Mouse (Mus musculus) frontal cortex, postnatal 10 days (tissue): ENCODE data around the gene Dazl.
"Not testable (repeated sequence)": the region's sequence is repeated elsewhere in the genome, so short reads cannot be mapped to it uniquely, and the experiment has no call there.

Experiments
- DNase-seq, 2 experiments: peaks; one replicate each; pipeline ENCODE4 v3.0.0; 2022; ENCODE audit warnings: low spot score in 2 of 2, mixed read lengths in 1 of 2

Dazl gene

DNA sequence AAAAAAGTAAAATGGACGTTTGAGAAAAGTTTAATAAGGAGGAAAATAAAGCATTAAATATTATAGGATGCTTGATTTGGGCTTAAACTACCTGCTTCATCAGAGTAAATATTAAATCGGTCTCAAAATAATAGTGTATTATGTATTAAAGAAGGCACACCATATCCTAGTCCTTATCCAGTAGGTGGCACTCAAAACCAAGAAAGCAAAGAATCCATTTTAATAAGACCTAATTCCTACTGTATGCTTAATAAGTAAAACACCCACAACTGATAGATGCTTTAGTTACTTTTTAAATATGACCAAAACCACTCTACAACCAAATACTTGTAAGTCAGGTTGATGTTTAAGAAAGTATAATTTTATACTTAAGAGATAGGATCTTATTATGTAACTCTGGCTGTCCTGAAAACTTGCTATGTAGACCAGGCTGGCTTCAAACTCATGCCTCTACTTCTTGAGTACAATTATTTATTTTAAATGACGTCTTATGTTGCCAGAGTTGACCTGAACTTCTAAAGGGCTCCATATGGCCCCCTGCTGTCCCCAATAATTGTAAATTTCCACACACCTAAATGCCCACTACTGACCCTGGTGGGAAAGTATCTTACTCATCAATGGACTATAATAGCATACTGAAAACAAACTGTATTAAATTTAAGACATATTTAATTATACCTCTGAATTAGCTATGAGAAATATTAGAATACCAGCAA is 1.8 kb downstream of the Dazl start:
- DNase-seq: no peak

GRCm38 (mm10) chr17:50284845-50285244 is 8.6 kb downstream of the Dazl start:
- DNase-seq: no peak

GRCm38 (mm10) chr17:50261615-50262014 is 31.8 kb downstream of the Dazl start:
- not testable (repeated sequence) for DNase-seq

GRCm38 (mm10) chr17:50260856-50261255 is 32.6 kb downstream of the Dazl start:
- no peak for DNase-seq

DNA sequence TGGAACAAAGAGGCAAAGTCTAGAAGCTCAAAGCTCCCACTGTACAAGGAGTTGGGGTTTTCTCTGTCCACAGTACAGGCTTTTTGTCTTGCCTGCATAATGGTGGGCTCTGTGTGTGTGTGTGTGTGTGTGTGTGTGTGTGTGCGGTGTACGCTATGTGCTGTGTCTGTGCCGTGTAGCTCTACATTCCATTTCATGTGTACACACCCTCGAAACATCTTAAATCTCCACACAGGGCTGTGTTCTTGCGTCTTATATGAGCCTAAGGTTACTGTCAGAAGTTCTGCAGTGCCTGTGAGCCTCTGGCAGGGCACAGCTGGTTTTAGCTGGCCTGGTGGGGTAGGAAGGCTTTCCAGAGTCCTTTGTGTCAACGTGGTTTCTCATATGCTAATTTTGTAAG is 46.8 kb downstream of the Dazl start:
- no peak for DNase-seq

DNA sequence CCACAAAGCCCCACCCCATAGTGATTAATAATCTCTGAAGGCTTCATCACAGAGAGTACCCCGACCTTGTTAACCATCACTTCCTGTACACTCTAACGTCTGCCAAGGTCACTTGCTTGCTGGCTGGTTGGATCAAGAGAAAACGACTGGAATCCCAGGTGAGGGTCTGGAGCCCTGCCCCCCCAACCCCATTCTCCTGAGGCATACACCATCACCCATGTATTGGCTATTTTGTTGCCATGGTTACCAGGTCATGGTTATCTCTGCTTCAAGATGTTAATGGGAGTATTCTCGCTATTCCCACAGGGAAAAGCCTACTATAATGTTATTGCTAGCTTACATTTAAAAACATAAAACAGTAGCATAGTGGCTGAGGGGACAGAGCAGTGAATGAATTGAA is 48.8 kb downstream of the Dazl start:
- no peak for DNase-seq

GRCm38 (mm10) chr17:50243326-50243725 is 50.1 kb downstream of the Dazl start:
- DNase-seq: no peak

DNA sequence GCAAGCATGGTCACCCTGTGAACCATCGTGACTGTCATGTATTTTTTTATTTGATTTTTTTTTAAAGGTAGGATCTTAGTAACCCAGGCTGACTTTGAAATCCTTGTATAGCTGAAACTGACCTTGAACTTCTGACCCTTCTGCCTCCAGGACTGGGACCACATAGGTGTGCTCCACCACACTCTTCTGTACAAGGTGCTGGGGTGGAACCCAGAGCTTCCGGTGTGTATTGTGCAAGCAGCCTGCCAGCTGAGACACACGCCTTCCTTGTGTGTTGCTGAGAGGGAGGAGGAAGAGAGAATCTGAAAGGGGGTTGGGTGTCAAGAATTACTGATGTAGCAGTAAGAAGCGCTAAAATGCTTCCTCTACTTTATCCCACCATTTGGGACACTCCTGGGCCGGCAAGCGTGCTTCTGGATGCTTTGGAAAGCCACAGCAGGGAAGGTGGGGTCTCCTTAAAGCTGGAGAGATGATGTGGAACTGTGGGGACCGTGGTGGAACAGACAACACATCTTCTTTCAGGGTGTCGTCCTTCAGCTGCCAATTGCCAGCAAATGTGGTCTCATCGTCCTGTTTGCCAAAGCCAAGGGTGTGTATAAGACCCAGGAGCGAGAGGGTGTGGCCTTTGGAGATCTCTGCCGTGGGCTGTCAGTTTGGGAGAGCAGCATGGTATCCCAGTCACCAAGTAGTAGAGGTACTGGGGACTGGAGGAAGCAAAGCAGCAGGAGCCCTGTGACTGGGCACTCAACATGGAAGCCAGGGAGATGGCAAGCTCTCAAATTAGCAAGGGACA is 55.4 kb downstream of the Dazl start:
- DNase-seq: no peak

GRCm38 (mm10) chr17:50237436-50237709 is 56.1 kb downstream of the Dazl start:
- peak; percentile 54 to 84 for DNase-seq

DNA sequence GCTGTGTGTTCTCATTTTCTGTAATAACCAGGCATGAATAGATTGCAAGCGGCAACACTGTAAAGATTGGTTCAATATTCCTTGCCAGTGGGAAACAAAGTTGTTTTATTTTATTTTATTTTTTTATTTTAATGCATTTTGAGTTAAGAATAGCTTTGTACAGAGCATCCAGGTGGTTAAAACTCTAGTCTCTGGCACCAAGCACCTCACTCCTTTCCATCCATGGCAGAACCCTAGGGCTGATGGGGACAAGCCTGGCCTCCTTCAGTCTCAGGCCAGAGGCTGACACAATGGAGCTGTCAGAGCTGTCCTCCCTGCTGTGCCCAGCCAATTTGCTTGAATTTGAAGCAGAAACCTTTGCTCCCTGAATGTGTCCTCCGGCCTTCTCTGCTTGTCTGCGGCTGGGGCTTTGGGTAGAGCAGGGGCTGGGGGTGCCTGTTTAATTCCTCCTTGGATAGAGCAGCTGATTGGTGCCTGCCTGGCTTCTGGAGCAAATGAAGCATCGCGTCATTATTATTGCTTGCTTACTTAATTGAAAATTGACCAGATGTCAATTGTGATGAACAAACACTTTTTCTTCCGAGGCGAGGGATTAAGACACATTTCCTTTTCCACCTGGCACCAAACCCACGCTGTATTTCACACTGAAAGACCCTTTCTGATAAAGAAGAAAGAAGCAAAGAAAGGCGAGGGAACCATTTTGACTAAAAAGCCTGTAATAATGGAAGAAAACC is 56.6 kb downstream of the Dazl start:
- no peak for DNase-seq

GRCm38 (mm10) chr17:50235943-50236701 is 57.3 kb downstream of the Dazl start:
- DNase-seq: no peak

GRCm38 (mm10) chr17:50233956-50234355 is 59.5 kb downstream of the Dazl start:
- DNase-seq: no peak

DNA sequence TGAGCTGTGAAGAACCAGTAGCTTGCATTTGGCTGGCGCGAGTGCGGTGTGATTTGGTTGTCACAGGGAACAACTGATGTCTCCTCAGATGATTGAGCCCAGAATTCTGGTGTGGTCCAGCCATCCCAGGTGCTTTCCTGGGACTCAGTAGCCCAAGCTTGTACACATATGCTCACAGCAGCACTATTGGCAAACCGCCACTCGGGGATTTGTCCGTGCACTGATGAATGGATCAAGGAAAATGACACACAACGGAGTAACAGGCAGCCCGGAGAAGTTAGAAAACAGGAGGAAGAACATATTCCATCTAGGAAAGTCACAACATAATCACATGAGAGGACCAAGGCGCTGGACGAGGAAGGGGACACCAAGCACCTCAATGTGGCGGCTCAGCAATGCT is 60.6 kb downstream of the Dazl start:
- no peak for DNase-seq

DNA sequence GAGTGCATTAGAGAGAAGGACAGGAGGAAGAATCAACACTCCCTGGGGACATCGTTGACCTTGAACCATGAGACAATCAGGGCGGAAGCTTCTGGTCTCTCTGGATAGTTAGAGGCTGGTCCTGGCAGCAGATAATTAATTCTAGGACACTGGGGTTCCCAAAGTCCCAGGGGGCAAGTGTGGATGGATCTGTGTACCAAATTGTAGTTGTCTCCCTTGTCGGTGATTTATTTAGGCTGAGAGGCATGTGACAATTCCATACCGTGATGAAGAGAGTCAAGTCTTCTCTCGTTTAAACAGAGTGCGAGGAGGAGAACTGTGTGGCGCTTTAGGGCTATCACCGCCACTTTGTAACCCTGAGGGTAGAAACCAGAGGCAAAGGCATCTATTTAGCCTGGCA is 62.2 kb downstream of the Dazl start:
- no peak for DNase-seq

GRCm38 (mm10) chr17:50229534-50229933 is 63.9 kb downstream of the Dazl start:
- DNase-seq: no peak
